Mouse (Mus musculus): Measurements from ENCODE around the gene Med12l.

Gene Med12l

DNA sequence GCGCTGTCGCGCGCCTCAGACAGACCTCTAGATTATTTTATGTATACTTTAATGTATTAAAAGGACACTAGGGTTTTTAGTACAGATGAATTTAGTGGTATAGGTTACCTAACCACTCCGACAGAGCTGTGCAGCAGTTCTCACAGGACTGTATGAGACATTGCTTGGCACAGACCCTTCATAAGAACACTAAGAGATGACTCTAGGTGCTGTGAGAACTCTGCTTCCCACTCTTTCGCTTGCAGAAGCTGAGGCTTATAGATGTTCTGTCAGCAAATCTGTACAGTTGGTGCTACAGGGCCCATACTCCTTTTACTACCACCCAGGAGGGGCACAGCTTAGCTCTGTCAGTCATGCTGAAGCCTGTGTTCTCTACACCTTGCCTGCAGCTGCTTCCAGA, 186.0 kb downstream of the Med12l start:
- no peak for DNase-seq (ENCODE audit: low spot score in 2 of 2)

DNA sequence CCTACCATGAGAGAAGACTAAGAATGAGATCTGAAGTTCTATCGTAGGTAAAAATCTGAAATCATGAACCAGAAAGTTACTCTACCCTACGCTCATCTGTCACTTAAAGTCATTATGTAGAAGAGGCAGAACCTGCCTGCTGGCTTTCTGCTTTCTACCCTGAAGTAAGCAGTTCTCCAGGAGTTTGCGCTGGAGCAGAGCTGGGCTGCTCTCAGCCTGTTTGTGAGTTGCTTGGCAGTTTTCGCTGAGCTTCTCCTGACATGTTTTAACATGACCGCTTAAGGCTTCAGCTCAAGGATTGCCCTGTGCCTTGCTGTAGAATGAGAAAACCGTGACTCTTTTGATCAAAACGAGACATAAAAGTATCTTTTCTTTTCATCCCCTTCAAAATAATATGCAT, 188.5 kb downstream of the Med12l start:
- no peak for DNase-seq (ENCODE audit: low spot score in 2 of 2)

DNA sequence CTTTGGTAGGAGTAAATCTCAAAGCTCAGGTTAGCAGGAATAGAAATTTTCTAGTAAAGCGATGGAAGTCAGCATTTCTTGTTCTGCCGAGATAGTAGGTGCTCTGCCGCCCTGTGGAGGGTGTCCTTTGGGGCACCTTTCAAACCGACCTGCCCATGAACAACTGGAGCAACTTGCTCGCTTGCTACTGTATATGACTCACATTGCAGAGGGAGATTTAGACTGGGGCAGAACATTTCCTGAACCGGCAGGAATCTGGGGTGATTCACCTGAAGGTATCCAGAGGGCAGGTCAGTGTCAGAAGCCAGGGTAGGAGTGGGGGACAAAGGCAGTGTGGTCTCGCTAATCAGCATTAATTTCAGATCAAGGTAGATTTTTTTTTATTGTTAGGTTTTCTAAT, 189.3 kb downstream of the Med12l start, which contains the start of gene Gpr87:
Gpr87 (minus strand) TSS at position 167 of the 400 bp plus-strand sequence.
- DNase-seq (ENCODE audit: low spot score in 2 of 2), result no peak

DNA sequence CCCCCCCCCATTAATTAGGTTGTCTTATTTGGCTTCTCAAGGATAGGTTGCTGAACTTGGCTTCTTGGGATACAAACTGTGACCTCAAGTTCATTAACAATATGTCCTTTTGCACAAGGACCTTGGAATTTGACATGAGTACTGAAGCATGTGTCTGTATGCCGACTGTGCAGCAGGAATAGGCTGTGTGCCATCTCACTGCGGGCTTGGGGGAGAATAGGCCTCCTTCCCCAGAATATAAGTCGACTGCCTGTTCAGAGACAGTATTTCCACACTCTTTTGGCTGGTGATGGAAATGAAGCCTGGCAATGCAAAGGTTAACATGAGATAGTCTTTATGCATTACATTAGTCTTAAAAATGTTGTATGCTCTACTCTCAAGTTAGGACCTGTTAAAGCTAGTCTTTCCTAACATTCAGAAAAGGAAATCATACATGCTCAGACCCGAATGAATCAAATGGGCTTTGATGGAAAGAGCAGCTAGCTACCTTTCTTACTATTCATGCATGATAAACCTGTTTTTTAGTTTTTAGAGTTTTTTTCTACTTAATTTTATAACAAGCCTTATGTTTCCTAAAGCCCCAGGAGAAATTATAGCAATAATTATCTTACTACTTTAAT, 191.8 kb downstream of the Med12l start:
- no peak for DNase-seq (ENCODE audit: low spot score in 2 of 2)

DNA sequence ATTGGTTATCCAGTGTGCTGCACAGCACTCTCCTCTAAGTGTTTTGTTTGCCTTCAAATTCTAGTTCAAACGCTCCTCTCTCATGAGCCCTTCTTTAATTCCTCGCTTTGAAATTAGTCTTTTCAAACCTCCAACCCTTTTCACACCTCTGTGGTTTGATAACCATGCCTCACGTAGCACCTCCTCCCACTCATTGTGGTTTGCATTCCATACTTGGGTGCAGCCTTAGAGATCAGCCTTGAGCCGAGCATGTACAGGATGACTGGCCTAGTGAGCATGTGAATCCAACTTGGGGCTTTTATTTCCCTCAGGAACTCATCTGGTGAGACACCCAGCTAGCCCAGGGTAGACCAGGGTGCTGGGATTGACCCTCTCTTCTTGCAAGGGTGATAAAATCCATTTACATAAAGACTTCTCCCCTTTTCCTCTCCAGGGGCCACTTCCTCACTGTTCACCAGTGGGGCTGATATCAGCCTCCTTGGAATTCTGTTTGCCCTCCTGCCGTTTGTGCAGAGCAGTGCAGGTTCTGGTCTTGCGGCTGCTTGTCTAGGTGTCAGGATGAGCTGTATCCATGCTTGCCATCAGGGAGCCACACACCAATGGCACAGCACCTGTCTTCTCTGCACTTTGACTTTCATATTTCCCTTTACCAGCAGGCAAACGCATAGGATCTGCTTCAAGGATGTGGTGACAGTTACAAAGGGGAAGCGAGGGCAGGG, 198.3 kb downstream of the Med12l start:
- no peak for DNase-seq (ENCODE audit: low spot score in 2 of 2)

DNA sequence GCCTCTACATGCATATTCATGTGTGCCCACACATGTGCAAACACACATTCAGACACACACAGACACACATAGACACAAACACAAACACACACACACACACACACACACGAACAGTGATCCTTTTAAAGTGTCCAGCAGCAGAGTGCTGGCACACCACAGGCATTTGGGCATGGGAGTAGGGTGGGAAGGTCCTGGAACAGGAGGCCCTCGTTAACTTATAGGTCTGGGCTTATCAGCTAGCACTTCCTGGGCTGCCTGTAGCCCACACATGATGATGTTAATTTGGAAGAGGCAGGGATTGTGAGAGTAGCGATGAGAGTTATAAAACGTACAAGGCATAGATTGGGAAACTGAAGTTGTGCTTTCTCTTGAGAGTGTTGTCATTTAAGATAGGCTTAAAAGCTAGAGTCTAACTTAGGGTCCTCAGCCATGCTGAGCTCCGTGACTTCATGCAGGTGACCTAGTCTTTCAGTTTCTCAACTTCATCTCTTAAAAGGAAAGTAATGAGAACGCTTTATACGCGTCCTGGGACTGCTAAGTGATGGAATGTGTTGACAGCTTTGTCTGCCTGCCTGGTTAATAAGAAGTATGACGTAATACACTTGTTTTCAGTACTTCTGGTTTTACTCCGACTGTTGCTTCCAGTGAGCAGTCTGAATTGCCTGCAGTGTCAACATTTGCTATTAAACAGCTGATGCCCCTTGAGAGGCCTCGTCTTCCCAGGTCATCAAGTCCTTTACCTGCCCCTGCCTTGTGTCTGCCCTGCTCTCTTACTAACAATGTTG, 199.3 kb downstream of the Med12l start:
- no peak for DNase-seq (ENCODE audit: low spot score in 2 of 2)

DNA sequence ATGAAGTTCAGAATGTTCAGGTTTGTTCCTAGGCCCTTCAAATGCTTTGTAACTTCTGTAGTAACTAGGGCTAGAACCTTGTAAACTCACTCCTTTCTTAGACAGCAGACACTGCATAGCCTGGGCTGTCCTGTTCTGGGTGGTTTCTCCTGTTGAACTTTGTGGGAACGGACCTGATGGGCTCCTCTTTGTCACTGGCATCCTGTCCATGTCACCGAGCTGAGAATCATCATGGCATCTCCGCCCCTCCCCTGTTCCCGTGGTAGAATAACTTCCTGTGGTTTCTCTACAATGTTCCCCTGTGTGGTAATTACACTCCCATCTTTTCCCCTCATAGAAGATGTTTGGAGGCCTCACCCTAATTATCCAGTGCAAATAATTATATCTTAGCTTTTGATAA, 200.3 kb downstream of the Med12l start:
- no peak for DNase-seq (ENCODE audit: low spot score in 2 of 2)

DNA sequence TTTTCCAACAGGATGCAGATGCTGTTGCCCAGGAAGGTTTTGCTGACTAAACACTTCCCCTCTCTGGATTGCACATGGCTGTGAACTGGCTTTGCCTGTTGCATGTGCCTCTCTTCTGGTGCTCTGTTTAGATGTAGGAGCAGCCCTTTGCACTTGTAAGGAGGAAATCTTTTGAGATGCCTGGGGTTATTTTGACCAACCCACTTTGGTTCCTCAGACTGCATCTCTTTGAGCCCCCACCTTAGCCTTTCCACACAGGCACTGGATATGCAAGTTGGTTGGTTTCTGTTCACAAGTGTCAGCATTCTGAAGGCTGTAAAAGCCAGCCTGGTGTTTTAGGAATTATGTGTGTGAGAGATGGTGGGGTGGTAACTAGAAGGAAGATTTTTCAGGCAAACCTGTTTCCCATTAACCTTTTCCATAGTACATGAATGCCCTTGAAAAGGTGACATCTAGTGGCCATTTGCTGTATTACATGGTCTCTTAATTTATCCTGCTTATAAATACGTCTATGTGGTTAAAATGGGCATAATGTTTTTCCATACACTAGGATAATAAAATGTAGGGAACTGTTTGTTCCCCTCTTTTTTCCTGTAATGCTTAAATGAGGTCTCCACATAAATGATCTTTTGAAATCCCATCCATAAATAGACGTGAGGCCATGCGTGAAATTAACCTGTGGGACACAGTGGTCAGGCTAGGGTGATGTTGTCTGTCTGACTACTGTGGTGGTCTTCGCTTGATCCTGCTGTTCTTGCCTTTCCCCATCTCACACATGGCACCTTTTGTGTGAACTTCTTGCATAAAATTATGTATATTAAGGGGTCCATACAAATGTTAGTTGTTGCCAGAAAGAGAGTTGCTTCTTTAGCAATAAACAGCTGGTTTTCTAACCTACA, 203.3 kb downstream of the Med12l start:
- DNase-seq (ENCODE audit: low spot score in 2 of 2), result no peak

DNA sequence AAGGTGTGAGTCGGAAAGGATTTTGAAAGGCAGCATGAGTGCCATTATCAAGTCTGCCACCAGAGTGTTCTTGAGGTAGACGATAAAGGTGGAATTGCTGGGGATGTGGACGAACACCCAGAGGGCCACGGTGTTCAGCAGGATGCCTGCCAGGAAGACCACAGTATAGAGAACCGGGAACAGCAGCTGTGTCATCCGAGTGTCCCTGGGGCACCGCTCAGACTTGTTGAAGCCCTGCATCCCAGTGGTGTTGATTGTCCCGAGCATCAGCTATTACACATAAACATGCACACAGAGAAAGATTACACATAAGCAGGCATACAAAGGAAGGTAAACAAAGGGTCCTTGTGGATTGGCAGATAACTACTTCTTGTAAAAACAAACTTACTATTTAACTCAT, 204.5 kb downstream of the Med12l start:
- DNase-seq (ENCODE audit: low spot score in 2 of 2), result no peak

DNA sequence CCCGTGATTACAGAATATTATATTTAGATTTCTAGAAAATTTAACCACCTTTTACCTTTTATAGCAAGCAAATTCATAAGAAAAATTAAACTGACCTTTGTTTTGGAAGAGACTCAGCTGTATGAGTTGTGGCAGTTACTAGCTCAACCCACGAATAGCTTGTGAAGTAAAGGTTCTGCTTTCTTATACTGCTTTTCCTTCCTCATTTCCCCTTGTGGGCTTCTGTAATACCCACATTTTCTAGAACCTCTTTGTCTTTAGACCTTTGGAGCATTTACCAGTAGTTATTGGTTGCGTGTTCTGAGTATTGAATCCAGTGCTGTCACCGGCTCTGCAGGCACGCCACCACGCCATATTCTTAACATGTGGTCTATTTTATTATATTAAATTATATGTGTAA, 205.1 kb downstream of the Med12l start, which contains the start of gene P2ry13:
P2ry13 (minus strand) TSS at position 156 of the 400 bp plus-strand sequence.
- no peak for DNase-seq (ENCODE audit: low spot score in 2 of 2)

DNA sequence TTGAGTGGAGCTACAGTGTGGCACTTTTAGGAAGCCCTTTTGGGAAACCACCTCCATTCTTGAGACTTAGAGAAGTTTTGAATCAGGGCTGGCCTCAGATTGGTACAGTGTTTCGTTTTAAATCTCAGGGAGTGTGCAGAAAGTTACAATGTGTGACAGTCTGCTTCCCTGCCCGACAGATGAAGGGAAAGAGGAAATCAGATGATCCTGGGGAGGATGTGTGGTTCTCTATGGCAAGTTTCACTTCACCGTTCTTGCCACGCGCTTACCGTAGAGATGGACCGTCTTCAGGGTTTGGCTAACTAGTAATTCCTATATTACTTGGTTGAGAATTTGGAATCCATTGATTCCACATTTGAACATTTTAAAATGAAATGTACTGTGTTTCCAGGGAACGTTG, 206.2 kb downstream of the Med12l start:
- DNase-seq (ENCODE audit: low spot score in 2 of 2), result no peak

DNA sequence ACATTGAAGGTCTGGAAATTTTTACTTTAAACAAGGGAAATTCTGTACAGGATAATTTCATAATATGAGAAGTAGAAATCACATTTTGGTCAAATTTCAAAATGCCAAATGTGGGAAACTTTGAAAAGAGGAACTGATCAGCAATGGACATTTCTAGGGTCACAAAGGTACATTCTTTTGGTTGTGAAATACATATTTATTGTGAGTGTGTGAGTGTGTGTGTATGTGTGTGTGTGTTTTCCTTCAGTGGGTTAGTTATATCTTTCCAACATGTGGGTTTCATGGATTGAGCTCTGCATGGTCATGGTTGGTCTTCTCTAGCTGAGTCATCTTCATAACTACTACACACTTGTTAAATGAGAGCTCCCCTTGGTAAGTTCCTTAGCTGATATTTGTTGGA, 206.8 kb downstream of the Med12l start:
- no peak for DNase-seq (ENCODE audit: low spot score in 2 of 2)

DNA sequence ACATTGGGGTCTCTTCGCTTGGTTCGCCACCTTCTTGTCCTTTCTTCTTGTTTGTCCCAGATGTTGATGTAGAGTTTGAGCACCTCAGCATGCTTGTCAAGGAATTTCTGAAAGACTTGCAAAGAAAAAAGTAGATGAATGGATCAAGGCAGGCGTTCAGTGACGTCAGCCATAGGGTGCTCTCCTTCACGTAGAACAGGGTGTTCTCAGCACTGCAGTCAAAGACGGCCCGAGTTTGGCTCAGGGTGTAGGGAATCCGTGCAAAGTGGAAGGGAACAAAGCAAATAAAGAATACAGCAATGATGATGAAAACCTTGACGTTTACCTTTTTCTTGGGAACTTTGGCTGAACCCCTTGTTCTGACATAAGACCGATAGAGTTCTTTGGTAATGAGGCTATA, 211.6 kb downstream of the Med12l start:
- DNase-seq (ENCODE audit: low spot score in 2 of 2), result no peak

DNA sequence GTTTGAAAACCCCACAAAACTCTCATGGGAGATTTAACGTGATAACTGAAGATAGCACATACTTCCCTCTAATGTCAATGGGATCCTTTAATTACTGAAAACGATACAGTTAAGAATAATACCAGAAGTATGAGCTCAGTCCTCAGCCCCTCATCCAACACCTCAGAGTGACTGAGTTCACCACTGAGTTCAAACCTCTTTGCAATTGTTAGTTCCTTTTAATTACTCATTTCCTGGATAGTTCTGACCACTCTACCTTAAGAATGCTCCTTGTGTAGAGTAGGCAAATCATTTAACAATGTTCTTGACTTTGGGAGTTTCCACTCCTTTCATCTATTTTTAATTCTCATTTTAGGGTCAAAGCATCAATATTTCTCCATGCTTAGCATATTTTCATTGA, 213.7 kb downstream of the Med12l start:
- no peak for DNase-seq (ENCODE audit: low spot score in 2 of 2)

DNA sequence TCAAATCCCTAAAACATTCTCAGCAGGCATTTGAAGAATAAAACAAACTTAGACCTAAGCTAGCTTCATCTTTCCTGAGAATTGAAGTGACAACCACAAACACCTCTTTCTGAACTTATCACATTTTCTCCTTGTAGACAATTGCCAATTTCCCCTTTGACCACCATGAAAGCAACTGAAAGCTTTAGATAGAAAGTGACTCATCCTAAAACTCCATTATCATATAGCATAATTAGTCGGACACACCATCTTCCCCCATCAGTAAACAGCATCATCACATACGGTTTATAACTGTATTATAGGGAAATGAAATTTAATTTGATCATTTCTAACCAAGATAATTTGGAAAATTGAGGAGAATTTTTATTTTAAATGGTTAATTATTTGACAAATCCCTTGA, 216.7 kb downstream of the Med12l start:
- DNase-seq (ENCODE audit: low spot score in 2 of 2), result no peak

DNA sequence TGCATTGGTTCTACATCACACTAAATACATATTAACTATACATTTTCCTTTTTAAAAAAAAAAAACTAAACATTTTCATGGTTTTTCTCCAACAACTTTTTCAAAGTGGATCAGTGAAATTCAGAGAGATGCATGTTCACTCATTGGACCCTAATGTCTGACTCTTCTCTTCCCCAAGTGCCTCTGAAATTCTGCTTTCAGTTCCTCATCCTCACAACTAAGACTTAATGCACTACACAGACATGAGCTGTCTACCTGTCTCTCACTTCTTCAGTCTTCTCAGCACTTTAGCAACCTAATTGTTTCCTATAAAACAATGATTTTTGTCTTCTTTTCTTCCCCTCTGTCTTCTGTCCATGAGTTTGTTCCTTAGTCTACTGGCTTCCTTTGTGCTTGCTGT, 219.8 kb downstream of the Med12l start:
- DNase-seq (ENCODE audit: low spot score in 2 of 2), result no peak

DNA sequence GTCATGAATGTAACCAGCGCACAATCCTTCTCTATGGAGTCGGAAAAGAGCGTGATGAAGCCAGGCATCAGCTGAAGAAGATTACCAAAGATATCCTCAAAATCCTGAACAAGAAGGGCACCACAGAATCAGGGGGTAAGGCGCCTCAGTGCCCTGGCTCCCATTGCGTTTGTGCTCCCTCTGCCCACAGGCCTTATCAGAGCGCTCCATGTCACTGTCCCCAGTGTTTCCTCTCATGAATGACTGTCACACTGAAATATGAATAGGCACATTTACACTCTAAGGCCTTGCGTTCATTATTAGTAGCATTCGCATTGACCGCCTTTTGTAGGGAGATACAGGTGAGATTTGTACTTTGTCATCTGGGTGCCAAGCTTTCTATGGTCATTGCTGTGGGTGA, 222.1 kb downstream of the Med12l start:
- no peak for DNase-seq (ENCODE audit: low spot score in 2 of 2)

DNA sequence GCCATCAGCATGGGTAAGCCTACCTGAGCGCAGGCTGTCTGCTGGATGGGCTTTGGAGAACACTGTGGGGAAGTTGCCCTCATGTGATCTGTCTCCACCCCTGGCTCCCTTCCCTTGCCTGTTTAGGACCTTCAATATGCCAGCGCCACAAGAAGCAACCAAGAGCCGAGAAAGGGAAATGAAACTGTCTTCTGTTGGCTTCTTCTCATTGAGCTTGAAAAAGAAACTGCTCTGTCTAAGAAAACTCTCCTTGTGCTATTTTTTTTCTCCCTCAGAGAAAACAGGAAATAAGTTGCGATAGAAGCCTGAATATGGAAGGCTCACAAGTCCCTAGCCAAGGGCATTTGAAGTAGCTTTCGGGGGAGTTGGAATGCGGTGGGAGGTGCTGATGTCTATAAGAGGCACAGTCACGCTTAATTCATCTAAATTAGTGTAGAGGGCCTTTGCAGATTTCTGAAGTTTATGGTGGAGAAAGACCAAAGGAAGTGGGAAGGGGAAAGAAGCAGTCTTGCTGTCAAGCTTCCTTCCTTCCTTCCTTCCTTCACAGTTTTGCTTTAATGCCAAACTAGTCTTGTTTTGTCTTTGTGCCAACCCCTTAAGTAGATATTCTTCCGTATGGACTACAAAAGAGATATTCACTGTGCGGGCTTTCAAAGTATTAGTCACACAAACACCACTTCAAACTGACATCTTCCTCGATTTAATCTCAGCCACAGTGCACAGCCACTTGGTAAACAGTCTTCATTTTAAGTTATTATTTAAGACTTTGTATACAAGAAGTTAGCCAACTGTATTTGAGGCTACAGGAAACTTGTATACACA, 223.3 kb downstream of the Med12l start:
- no peak for DNase-seq (ENCODE audit: low spot score in 2 of 2)

DNA sequence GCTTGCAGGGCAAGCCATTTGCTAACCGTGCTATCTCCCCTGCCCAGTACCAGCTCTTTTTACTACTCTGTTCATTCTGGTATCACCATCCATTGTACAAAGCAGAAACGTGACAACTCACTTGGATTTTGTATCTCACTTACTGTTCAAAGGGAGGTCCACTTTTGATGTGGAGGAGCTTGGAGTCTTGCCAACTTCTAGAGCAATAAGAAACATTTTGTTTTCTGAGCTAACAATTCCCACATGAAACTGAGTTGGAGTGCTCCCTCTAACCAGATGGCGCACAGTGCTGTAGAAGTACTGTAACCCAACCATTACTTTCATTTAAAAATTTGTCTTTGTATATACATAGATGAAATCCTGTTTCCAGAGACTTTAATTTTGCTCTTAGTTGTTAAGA, 225.3 kb downstream of the Med12l start:
- no peak for DNase-seq (ENCODE audit: low spot score in 2 of 2)

DNA sequence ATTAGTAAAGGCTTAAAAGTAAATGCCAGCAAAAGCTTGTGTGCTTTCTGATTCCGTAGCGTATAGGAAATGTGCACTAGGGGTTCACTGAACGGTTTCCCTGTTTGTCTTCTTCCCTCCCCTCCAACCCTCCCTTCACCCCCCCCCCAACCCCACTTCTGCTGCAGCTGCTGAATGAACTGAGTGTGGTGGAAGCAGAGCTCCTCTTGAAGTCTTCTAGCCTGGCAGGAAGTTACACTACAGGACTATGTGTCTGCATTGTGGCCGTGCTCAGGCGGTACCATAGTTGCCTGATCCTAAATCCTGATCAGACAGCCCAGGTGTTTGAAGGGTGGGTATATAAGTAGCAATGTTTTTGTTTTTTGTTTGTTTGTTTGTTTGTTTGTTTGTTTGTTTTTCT, 229.3 kb downstream of the Med12l start:
- no peak for DNase-seq (ENCODE audit: low spot score in 2 of 2)

DNA sequence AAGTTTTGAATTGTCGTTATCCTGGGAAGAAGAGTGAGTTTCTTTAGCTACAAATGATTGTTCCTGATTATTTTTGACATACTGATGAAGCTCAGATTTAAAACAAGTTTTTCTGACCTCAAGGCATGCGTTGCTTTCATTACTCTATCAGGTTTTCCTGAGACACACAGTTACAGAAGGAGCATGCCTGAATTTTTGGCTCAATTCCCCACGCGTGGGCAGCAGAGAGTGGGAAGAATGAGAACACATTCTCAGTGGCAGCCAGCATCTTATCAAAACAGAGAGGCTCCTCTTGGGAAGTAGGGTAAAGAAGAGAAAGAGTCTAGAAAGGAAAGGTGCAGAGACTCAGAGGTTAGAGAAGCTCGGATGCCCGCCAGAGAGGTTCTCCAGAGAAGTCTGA, 237.8 kb downstream of the Med12l start:
- DNase-seq (ENCODE audit: low spot score in 2 of 2), result peak; percentile 54 to 63
